Mouse (Mus musculus): Measurements from ENCODE around the gene Mapre3. TPM values are rescaled to one million over a fixed set of nuclear protein-coding genes. Genes with fewer than 3 reads are reported as not detected.

The Mapre3 gene
- polyA plus RNA-seq, 1 experiment from 2014 or later = 41.8 TPM

DNA sequence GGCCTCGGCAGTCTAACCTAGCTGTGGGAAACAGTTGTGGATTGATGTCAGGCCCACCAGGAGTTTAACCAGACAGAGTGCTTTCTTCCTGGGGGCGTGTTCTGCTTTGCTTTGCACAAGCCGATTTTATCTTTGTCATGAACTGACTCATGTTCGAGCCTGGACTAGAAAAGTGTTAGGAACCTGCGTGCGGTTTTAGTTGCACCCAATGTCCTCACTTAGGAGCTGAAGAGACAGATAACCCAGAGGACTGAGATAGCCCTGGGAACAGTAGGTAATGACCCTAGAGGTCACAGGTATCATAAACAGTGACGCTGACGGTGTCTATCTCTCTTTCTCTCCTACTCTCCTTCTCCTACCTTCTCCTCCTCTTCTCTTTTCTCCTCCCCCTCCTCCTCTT is 16.5 kb upstream of the Mapre3 start:
- Histone ChIP-seq H3K36me3 (peaks cover 67% of the 10 kb centered on the region), H3K4me3 (no peak overlapping the region), H3K4me1 (replicated peaks) (peaks cover 22% of the 10 kb centered on the region), H3K9me3 (no peaks in the 10 kb centered on the region), H3K27me3 (ENCODE audit: insufficient read depth, poor library complexity, severe bottlenecking) (no peaks in the 10 kb centered on the region), H3K27ac (no peak overlapping the region)
- DNase-seq (ENCODE audit: low spot score) = no peak
- WGBS = 81% methylated on average over 8 of the region's 8 CpGs

DNA sequence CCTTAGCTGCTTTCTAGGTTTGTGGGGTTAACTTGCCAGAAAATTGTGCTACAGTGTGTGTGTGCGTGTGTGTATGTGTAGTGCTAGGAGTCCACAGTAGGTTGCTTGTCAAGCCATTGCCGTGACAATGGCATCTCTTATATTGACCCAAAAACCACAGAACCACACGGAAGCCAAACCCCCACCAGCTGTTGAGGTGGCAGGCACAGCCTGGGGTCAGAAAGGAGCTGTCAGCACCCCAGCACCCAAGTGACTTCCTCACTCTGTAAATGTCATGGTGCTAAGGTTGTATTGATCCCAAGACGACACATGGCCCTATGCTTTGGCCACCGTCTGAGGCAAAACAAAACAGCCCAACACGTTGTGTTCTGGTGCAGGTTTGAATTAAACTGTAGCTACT is 15.5 kb upstream of the Mapre3 start:
- no peak overlapping the region for H3K4me3 ChIP-seq
- WGBS = 78% methylated on average over 6 of the region's 6 CpGs
- no peak overlapping the region for H3K27ac ChIP-seq
- peaks cover 57% of the 10 kb centered on the region for H3K36me3 ChIP-seq
- DNase-seq (ENCODE audit: low spot score) = no peak
- H3K9me3 ChIP-seq = no peaks in the 10 kb centered on the region
- peaks cover 22% of the 10 kb centered on the region for H3K4me1 ChIP-seq (replicated peaks)
- no peaks in the 10 kb centered on the region for H3K27me3 ChIP-seq (ENCODE audit: insufficient read depth, poor library complexity, severe bottlenecking)

DNA sequence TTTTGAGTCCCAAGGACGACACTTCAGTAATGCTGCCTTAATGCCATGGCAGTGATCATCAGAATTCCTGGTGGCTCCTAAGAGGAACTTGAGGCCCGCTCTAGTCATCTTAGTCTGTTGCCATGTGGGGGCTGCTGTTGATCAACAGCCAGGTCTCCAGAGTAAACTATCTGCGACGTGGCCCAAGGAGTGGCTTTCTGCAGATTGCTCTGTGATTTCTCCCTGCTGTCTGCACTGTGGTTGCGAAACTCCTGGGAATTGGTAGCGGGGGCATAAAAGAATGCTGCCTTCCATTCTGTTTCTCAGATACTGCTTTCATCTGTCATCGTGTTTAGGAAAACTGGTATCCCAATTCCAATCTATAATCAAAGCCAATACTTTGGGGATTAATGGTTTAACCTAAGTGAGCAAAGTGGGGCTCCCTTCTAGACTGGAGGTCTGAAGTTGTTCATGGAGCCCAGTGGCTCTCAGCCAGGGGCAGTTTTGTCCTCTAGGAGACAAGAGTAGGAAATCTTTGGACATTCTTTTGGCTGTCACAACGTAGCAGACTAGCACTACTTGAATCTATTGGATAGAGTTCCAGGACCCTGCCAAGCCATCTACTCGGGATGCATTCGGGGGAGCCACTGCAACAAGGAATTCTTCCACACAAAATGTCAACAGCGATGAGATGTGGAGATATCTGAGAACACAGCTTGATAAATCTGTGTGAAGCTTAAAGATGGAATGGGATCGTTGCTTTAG is 11.5 kb upstream of the Mapre3 start:
- Histone ChIP-seq H3K27me3 (ENCODE audit: insufficient read depth, poor library complexity, severe bottlenecking) (no peaks in the 10 kb centered on the region), H3K9me3 (no peaks in the 10 kb centered on the region), H3K4me1 (replicated peaks) (no peaks in the 10 kb centered on the region), H3K4me3 (no peak overlapping the region), H3K36me3 (peaks cover 18% of the 10 kb centered on the region), H3K27ac (no peak overlapping the region)
- 83% methylated on average over 12 of the region's 12 CpGs for WGBS
- no peak for DNase-seq (ENCODE audit: low spot score)

DNA sequence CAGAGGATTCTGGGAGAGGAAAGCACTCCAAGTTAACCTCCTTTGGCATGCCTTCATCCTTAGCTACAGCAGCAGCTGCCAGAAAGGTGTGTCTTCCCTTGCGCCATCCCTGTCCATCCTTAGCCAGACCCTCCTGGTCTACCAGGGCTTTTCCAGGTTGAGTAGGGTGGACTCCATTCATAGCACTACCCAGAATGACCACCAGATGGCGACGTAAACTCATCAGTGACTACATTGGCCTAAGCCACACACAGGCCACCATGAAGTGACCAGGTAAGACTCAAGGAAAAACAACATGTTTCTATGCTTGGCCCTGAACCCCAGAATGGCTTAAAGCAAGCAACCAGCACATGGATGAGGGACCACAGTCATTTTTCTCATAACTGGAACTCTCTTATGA is 8.3 kb upstream of the Mapre3 start:
- 17% methylated on average over 3 of the region's 3 CpGs for WGBS
- H3K27ac ChIP-seq = no peak overlapping the region
- no peaks in the 10 kb centered on the region; the same call in 1 of the 2 replicates for H3K27me3 ChIP-seq (ENCODE audit: insufficient read depth, poor library complexity, severe bottlenecking)
- H3K9me3 ChIP-seq = no peaks in the 10 kb centered on the region
- H3K36me3 ChIP-seq = no peaks in the 10 kb centered on the region
- H3K4me3 ChIP-seq = no peak overlapping the region
- DNase-seq (ENCODE audit: low spot score) = peak; percentile 86
- H3K4me1 ChIP-seq (replicated peaks) = no peaks in the 10 kb centered on the region

DNA sequence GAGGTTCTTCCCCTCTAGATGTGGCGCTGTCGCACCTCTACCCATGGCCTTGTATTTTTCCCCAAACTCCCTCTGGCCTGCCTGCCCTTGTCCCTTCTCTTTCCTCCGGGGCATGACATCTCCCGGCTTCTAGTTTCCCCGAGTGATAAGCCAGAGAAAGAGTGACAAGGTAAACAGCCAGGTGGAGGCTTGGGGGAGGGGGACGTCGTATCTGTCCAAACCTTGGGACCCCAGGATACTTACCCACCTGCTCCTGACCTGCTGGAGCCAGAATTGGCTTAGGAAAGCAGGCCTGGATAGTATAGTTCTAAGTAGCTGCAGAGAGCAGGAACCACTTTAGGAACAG is 652 bp downstream of the Mapre3 start:
- peak overlapping the region; percentile 92 for H3K27ac ChIP-seq
- H3K36me3 ChIP-seq = no peaks in the 10 kb centered on the region
- whole genome bisulfite sequencing = 2% methylated on average over 7 of the region's 7 CpGs
- H3K9me3 ChIP-seq = no peaks in the 10 kb centered on the region
- peak overlapping the region; percentile 84 for H3K4me3 ChIP-seq
- H3K4me1 ChIP-seq (replicated peaks) = peaks cover 40% of the 10 kb centered on the region
- DNase-seq (ENCODE audit: low spot score) = no peak
- H3K27me3 ChIP-seq (ENCODE audit: insufficient read depth, poor library complexity, severe bottlenecking) = peaks cover 10% of the 10 kb centered on the region

DNA sequence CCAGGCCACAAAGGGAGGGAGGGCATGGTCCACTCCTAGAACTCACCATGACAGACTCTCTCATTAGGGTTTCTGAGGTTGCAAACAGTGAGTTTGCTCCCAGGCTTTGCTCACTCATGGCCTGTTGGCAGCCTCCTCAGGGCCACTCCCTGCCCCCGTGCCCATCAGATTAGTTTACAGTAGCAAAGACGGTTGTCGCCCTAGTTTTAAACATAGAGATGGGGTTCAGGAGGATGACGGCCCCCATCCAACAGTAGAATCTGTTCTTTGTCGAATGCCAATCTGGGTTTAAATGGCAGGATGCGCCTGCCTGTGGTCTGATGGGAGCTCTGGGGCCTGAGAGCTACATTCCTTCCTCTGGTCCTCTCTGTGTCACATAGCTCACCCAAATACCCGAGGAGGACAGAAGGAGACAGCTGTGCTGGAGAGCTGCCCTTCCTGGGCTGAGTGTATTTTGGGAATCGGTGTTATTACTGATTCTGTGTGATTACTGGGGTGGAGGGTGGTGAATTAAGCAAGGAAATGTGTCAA is 1.9 kb downstream of the Mapre3 start:
- H3K36me3 ChIP-seq = no peaks in the 10 kb centered on the region
- no peak for DNase-seq (ENCODE audit: low spot score)
- no peak overlapping the region for H3K27ac ChIP-seq
- H3K9me3 ChIP-seq = no peaks in the 10 kb centered on the region
- H3K27me3 ChIP-seq (ENCODE audit: insufficient read depth, poor library complexity, severe bottlenecking) = peaks cover 10% of the 10 kb centered on the region; the same call in 1 of the 2 replicates
- peaks cover 40% of the 10 kb centered on the region for H3K4me1 ChIP-seq (replicated peaks)
- H3K4me3 ChIP-seq = 0 out of 2 replicates have a peak overlapping the region, but pooled peaks have one; percentile 20
- WGBS = 85% methylated on average over 8 of the region's 8 CpGs

DNA sequence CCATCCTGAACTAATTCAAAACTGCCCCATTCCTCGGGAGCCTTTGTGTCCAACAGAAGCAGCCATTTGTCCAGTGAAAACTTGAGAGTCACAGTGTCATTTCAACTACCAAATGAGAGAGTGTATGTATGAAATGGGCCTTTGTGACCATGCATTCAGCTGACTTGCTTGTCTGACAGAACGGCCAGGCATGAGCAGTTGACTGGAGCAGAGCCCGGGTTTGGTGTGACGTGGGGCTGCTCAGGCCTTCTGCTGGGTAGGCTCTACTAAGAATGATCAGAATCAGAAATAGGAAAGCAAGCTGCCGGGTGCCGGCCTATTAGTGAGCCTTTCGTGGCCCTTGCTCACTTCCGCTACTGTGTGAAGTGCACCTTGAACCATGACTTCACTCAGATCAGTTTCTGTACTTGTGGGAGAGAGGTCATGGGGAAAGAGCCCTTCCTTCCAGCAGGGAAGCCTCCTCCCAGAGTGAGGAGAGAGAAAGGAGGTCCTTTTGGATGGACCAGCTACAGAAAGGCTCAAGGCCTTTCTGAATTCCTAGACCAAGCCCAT is 4.4 kb downstream of the Mapre3 start:
- DNase-seq (ENCODE audit: low spot score) = no peak
- H3K4me1 ChIP-seq (replicated peaks) = peaks cover 35% of the 10 kb centered on the region
- no peaks in the 10 kb centered on the region for H3K27me3 ChIP-seq (ENCODE audit: insufficient read depth, poor library complexity, severe bottlenecking)
- H3K36me3 ChIP-seq = no peaks in the 10 kb centered on the region
- no peak overlapping the region for H3K27ac ChIP-seq
- no peaks in the 10 kb centered on the region for H3K9me3 ChIP-seq
- no peak overlapping the region for H3K4me3 ChIP-seq
- 90% methylated on average over 8 of the region's 8 CpGs for WGBS

DNA sequence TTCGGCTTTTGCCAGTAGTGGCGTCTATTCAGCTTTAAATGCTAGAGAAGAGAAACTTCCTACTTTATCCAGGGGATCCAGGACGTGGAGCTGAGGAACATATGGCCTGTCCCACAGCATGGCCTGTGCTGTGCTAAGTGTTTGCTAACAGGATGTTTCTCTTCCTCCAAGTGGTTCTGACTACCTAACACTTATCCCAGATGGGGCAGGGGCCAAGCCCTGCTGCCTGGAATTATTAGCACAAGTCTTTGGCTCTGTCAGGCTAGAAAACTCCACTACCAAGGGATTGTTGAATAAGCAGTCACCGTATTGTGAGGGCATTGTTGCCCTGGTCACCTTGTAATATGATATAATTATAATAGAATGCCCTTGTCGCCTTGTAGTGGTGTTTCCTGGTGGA is 8.2 kb downstream of the Mapre3 start:
- Histone ChIP-seq H3K9me3 (no peaks in the 10 kb centered on the region), H3K27ac (no peak overlapping the region), H3K27me3 (ENCODE audit: insufficient read depth, poor library complexity, severe bottlenecking) (no peaks in the 10 kb centered on the region), H3K36me3 (no peaks in the 10 kb centered on the region), H3K4me1 (replicated peaks) (peaks cover 22% of the 10 kb centered on the region), H3K4me3 (no peak overlapping the region)
- WGBS = 83% methylated on average over 5 of the region's 5 CpGs
- DNase-seq (ENCODE audit: low spot score) = no peak

DNA sequence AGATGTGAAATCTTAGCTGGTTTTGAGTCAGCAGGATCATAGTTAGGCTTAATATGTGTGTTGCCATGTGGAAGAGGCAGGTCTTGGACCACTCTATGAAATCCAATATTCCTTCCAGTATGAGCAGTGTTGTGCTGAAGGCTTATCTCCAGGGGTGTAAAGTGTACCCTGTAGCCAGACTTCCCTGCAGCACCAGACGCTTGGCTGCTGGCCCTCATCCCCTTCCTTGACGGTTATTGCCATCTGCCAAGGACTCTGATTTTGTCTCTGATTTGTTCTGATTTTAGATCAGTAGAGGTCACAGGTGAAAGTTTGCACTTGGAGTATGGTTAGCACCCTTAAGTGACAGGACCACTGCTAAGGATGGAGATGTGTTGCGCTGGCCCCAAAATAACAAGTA is 8.7 kb downstream of the Mapre3 start:
- no peaks in the 10 kb centered on the region for H3K27me3 ChIP-seq (ENCODE audit: insufficient read depth, poor library complexity, severe bottlenecking)
- peaks cover 22% of the 10 kb centered on the region for H3K4me1 ChIP-seq (replicated peaks)
- no peak overlapping the region for H3K4me3 ChIP-seq
- H3K27ac ChIP-seq = no peak overlapping the region
- DNase-seq (ENCODE audit: low spot score) = no peak
- WGBS = 92% methylated on average over 3 of the region's 3 CpGs
- H3K9me3 ChIP-seq = no peaks in the 10 kb centered on the region
- H3K36me3 ChIP-seq = no peaks in the 10 kb centered on the region

DNA sequence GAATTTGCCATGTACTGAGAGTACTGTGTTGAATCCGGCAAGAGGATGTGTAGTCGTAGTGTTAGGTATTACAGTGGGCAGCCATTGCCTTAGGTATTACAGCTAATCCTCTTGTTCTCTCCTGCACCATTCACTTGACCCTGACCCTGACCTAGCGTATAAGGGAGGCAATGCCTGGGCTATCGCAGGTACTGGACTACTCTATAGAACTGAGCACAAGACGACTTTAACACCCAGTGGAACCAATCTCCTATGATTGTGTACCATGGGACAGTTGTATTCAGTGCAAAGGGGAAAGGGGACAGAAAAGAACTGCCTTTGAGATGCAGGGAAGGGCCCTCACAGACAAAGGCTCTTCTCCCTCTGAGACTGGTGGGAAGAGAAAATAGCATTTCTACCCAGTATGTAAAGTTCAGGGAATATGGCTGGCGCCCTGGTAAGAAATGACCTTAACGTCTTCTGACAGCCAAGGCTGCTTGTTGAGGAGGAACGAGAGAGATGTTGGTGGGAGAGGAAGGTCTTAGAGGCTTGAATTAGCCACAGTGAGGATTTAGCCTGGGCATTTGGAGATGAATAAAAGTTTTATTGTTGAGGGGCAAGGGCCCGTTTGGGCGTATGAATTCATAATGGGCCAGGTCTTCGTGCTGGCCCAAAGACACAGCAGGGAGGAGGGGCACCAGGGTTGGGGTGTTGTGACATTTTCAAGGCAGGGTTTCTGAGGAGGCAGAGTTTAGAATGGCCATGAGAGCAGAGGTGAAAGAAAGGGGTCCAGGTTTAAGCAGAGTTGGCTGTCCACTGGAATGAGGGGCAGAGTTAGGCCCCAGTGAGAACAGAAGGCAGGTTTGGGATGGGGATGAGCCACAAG is 9.9 kb downstream of the Mapre3 start:
- WGBS = 71% methylated on average over 11 of the region's 11 CpGs
- Histone ChIP-seq H3K27ac (peak overlapping the region; percentile 56; the same call in 1 of the 2 replicates), H3K4me3 (no peak overlapping the region), H3K36me3 (no peaks in the 10 kb centered on the region), H3K9me3 (no peaks in the 10 kb centered on the region), H3K27me3 (ENCODE audit: insufficient read depth, poor library complexity, severe bottlenecking) (no peaks in the 10 kb centered on the region), H3K4me1 (replicated peaks) (peaks cover 22% of the 10 kb centered on the region)
- DNase-seq (ENCODE audit: low spot score) = no peak

DNA sequence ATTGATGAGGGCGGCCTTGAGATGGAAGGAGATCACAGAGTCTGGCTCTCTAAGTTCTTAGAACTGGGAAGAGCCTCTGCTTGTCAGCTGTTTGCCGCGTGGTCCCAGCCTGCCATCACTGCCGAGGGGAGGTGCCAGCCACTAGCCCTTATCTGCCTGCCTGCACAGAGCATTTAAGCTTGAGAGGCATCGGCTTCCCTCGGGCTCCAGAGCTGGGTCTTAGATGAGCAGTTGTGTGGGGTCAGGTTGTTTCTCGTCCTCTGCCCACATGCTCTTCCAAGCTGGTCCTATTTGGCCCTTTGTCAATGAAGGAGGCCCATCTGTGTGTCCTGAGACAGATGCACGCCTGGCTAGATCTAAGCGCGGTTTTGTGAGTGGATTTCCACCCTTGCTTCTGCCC is 10.7 kb downstream of the Mapre3 start:
- peaks cover 22% of the 10 kb centered on the region for H3K4me1 ChIP-seq (replicated peaks)
- no peak overlapping the region for H3K4me3 ChIP-seq
- no peaks in the 10 kb centered on the region for H3K27me3 ChIP-seq (ENCODE audit: insufficient read depth, poor library complexity, severe bottlenecking)
- no peaks in the 10 kb centered on the region for H3K9me3 ChIP-seq
- H3K36me3 ChIP-seq = no peaks in the 10 kb centered on the region
- H3K27ac ChIP-seq = no peak overlapping the region
- WGBS = 70% methylated on average over 10 of the region's 10 CpGs
- no peak for DNase-seq (ENCODE audit: low spot score)

DNA sequence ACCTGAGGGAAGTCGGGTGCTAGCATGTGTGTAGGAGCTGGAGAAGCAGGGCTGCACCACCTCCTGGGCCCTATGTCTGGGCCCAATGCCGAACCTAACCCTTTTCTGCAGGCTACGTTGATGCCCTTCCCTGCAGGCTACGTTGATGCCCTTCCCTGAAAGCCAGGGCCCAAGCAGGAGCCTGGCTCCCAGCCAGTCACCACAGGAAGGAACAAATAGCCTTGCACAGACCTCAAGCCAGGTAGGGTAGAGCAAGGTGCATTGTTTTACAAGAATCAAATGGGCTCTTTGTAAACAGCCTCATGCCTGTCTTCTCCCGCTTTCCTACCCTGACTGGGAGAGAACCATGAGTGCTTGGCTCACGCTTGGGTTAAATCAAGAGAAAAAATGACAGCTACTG is 11.4 kb downstream of the Mapre3 start:
- Histone ChIP-seq H3K27me3 (ENCODE audit: insufficient read depth, poor library complexity, severe bottlenecking) (no peaks in the 10 kb centered on the region), H3K9me3 (no peaks in the 10 kb centered on the region), H3K36me3 (no peaks in the 10 kb centered on the region), H3K4me3 (no peak overlapping the region), H3K27ac (peak overlapping the region; percentile 24; the same call in 1 of the 2 replicates), H3K4me1 (replicated peaks) (peaks cover 22% of the 10 kb centered on the region)
- no peak for DNase-seq (ENCODE audit: low spot score)
- 85% methylated on average over 6 of the region's 6 CpGs for WGBS

DNA sequence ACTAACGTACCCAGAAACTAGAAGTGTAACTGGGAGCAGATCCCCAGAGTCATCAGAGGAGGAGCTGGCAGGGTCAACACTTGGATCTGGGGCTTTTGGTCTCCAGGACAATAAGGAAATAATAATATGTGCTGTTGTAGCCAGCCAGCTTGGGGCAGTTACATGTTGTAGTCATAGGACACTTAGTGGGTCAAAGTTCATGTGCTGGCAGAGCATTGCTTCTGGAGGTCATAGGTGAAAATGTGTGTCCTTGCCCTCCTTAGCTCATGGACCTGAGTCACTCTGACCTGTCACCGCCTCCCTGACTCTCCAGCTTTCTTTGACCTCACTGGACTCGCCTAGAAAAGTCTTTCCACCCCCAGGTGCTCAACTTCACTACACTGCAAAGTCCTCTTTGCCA is 19.0 kb downstream of the Mapre3 start:
- Histone ChIP-seq H3K27me3 (ENCODE audit: insufficient read depth, poor library complexity, severe bottlenecking) (no peaks in the 10 kb centered on the region), H3K4me3 (no peak overlapping the region), H3K27ac (no peak overlapping the region), H3K4me1 (replicated peaks) (no peaks in the 10 kb centered on the region), H3K9me3 (peaks cover 10% of the 10 kb centered on the region; the same call in 1 of the 2 replicates), H3K36me3 (peaks cover 14% of the 10 kb centered on the region)
- 81% methylated on average over 3 of the region's 3 CpGs for WGBS
- DNase-seq (ENCODE audit: low spot score) = no peak

Measured in hindbrain, embryonic 10.5 days (tissue).